Mouse (Mus musculus): ENCODE measurements around the gene Zfp827.

Gene Zfp827

DNA sequence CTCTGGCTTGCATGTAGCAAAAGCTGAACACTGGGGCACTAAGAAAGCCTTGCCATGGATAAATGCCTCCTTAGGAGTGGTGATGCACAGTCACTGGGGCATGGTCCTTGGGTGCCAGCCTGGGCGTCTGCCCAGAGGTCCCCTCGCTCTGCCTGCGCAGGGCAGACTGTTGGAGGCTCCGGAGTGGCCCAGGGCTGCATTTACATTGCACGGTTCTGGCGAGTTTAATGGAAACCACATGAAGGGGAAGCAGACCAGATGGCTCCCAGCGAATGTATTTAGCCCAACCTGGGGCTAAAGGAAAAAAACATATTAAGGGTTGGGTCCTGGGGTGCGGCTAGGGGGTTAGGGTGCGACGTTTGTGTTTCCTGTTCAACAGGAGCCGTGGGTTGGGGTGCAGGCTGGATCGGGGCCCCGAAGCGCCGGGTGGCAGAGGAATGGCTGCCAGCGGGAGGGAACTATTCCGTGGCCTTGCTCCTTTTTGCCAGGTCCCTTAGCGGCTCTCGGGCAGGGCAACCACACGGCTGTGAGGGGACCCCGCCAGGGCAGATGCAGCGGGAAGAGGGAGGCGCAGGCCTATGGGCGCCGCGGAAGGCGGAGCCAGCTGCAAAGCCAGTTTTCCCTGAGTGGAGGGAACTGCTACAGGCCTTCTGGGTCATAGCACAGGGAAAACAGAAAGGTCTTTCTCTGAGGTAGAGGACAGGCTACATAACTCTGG, 181.6 kb downstream of the Zfp827 start:
- no peak for DNase-seq (ENCODE audit: low read depth, low spot score)

DNA sequence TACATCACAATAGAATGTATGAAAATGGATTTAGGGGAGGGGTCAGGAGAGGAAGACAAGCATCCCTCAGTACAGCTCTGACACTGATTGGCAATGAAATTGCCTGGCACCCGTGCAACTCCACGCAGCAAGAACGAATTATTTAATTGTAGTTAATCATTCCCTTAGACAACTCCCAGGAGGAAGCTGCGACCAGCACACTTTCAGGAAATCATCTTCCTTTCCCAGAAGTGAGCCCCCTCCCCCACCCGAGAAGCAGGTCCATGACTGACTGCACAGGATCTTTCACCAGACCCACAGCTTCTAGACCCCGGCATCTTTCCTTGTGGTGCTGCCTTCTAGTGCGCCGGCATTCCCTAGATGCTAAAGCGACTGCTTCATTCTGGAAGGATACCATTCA, 183.4 kb downstream of the Zfp827 start:
- DNase-seq (ENCODE audit: low read depth, low spot score) = no peak

DNA sequence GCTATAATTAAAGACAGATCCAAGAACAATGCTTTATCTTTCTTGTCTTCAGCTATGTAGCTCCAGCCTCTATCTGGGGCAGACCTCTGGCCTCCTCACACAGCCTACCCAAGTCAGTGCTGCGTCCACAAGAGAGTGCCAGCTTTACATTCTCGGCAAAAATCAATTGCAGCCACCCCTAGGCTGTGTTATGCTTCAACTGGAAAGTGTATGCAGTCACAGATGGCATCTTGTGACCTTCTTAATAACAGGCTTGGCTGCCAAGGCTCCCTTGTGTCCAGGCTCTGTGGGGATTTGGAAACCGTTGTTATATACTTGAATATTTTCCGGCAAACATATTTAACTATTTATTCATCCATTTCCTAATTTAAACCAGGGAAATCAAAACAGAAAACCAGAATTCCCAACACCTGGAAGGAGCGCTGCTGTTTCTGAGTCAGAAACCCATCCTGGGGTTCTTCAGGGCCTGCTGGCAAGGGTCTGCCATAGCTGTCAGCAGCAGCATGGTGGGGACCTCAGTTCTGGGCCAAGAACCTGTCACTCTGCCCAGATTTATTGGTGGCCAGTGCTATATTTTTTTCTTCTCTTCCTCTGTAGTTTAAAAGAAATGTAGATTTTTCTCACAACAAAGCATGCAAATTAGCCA, 194.0 kb downstream of the Zfp827 start:
- no peak for DNase-seq (ENCODE audit: low read depth, low spot score)

DNA sequence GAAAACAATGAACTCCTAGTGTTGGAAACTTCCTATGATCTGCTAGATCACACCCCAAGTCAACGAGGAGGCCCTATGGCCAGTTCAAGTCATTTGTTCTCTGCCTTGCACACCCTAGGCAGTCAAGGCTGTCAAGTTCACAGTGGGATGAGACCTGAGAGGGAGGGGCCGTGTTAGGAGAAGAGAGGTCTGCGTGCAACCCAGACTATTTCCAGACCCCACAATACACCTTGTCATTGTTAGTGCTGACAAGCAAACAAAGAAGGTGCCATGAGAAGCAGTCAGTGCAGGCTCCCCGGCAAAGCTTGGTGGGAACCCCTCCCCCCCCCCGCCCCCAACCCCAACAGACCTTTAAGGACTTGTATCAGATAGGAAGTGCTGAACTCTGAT, 194.5 kb downstream of the Zfp827 start:
- no peak for DNase-seq (ENCODE audit: low read depth, low spot score)

DNA sequence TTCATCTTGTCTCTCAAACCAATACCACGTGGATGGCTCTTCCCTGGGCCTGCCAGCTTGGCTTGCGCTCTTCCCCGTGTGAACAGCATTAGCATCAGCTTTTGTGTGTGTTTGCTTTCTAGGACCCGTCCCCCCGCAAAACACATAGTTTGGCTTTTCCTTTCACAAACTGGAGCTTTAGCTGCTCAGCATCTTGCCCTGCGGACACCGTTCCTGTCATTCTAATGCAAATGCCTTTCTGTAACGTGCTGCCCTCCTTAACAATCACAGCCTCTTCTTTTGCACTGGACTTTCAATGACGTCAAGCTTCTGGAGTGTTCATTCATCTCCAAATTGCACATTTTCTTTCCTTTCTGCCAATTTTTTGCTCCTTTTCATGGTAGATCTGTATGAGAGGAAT, 196.1 kb downstream of the Zfp827 start:
- DNase-seq (ENCODE audit: low read depth, low spot score) = no peak

DNA sequence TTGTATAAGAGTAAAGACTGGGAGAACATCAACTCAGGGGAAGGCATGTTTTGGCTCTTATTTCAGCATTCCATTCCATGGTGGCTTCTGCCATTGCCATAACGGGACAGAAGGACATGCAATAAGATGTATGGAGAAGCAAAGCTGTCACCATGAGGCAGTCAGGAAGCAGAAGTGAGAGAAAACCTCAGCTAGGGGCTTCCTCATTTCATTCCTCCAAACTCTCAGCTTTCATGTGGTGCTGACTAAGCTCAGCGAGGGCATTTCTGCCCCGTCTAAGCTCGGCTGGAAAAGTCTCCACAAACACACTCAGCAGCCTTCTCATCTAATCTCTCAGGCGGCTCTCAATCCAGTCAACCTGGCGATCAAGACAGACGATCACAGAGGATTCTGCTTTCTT, 197.3 kb downstream of the Zfp827 start:
- peak; percentile 70 for DNase-seq (ENCODE audit: low read depth, low spot score)

DNA sequence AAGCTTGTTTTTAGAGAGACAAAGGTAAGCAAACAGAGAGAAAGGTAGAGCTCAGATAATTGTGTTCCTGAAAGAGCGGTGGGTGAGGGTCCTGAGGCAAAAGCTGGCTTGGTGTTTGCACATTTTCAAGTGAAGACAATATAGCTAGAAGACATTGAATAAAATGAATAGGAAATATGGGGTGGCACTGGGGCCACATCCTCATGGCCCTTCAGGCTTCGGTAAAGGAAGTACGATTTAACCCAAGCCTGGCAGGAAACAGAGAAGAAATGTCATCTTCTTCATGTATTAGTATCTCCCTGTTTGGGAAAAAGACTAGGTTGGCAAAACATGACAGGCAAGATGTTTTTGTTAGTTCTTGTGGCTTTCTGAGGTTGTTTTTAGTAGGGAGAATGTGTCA, 197.8 kb downstream of the Zfp827 start:
- no peak for DNase-seq (ENCODE audit: low read depth, low spot score)

DNA sequence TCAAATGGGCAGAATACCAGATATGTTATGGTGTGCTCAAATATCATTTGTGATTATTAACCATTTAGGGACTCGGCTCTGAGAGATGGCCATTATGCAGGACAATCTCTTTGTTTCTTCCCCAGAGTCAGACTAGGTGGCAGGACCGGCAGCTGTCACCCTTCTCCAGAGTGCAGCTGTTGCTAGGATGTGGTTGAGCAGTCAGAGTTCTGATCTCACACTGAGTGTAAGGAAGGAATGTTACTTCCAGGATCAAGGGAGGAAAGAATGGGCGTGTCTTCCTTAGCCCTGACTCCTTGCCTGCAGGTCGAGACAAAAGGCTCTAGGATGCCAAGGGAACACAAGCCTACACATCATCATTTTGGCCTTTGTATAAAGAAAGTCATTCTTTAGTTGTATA, 199.0 kb downstream of the Zfp827 start:
- no peak for DNase-seq (ENCODE audit: low read depth, low spot score)

DNA sequence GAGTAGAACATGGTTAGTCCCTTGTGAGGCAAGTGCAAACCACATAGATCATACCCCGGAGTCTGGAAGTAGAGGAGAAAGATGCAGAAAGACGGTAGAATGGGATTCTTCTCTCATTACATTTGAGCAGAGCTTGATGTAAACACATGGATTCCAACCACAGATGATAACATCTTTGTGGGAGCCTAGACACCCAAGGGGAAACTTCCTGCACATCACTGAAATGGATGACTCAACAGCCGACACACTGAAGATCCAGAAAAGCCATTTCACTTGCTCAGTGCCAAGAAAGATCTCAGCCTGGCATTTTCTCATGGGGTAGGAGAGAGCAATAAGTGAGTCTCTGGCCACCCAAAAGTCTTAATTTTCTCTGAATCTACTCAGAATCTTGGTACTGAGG, 199.7 kb downstream of the Zfp827 start:
- no peak for DNase-seq (ENCODE audit: low read depth, low spot score)

DNA sequence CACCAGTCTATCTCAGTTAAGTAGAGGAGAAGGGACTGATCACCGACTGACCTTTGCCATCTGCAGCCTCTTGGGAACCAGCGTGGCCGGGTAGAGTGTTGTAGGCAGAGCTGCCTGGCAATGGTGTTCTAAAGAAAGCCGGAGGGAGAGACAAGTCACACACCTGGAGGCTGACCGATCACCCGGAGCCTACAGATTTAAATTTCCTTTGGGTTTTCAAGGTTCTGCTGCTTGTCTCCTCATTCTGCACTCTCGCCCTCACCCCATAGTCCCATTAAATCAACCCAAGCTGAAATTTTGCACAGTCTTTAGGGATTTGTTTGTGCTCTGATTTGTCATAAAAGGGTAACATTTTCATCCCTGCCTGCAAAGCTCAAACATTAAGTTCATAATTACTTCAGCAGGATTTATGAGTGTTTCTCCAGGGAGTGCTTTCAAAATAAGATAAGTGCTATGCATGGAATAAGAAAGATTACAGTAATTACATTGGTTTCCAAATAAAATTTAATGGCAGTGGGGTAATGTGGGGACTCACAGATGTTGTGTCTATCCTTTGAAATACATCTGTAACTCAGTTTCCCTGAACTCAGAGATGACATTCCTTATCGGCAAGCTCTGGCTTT, 201.1 kb downstream of the Zfp827 start:
- no peak for DNase-seq (ENCODE audit: low read depth, low spot score)

DNA sequence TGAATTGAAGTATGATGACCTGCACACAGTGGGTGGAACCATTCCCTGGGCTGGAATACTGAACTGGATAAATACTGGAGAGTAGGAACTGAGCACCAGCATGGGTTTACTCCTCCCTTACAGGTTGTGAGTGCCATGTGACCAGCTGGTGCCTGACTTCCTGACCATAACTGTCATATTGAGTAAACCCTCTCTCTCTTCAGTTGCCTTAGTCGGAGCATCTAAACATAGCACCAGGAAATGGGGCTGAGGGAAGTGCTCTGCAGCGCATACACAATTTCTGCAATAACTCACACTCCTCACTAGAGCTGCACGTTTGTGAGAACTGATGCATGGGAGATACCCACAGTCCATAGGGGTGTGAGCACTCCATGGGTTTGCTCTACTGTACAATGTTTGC, 211.1 kb downstream of the Zfp827 start:
- no peak for DNase-seq (ENCODE audit: low read depth, low spot score)

DNA sequence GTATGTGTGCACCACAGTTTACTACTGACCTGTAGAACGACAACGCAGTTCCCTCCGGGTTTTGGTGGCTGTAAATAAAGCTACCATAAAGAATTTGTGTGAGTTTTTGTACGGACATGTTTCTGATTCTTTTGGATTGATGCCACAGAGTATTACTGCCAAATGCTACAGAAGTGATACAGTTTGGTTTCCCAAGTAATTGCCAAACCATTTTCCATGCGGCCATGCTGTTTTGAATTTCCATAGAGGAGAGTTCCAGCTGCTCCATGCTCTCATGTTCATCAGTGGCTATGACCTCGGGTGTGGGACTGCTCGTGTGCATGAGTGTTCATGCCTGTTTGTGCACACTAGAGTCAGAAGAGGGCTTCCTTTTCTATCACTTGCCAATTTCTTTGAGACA, 211.8 kb downstream of the Zfp827 start:
- no peak for DNase-seq (ENCODE audit: low read depth, low spot score)

Measured in A20 (cell line).